Mouse (Mus musculus) kidney, adult 18-20 months (tissue): ENCODE measurements at regions not wholly inside any gene's neighbourhood (a gene's known extent, or its start where the extent isn't known, plus 50 kb on each side); places are given as distances from the start of the nearest gene placed in this dataset.

ENCODE experiments used
- DNase-seq: peaks from one replicate; pipeline ENCODE4 v3.0.0; 2021

- peak; percentile 69 for DNase-seq
Measured at GRCm38 (mm10) chr13:51975801-51976601, 129.5 kb downstream of the Gadd45g start.

GRCm38 (mm10) chr13:51976620-51977214 is 130.2 kb downstream of the Gadd45g start:
- no peak for DNase-seq

GRCm38 (mm10) chr13:51979301-51979977 is 133.0 kb downstream of the Gadd45g start:
- peak; percentile 89 for DNase-seq

- DNase-seq = no peak
Measured at GRCm38 (mm10) chr13:51980344-51980743, 133.9 kb downstream of the Gadd45g start.

- DNase-seq = no peak
Measured at GRCm38 (mm10) chr13:51983002-51983401, 136.5 kb downstream of the Gadd45g start.

- DNase-seq = no peak
Measured at GRCm38 (mm10) chr13:51983575-51983974, 137.1 kb downstream of the Gadd45g start.

- DNase-seq = no peak
Measured at GRCm38 (mm10) chr13:51991339-51991738, 144.9 kb downstream of the Gadd45g start.

- no peak for DNase-seq
Measured at GRCm38 (mm10) chr13:51992878-51993277, 146.4 kb downstream of the Gadd45g start.

- DNase-seq = no peak
Measured at GRCm38 (mm10) chr13:51996163-51996562, 149.7 kb downstream of the Gadd45g start.

- no peak for DNase-seq
Measured at GRCm38 (mm10) chr13:51998542-51998941, 152.1 kb downstream of the Gadd45g start.

- no peak for DNase-seq
Measured at GRCm38 (mm10) chr13:52001811-52002210, 155.3 kb downstream of the Gadd45g start.

- no peak for DNase-seq
Measured at GRCm38 (mm10) chr13:52003946-52004539, 157.6 kb downstream of the Gadd45g start.

GRCm38 (mm10) chr13:52007585-52008395 is 161.3 kb downstream of the Gadd45g start:
- DNase-seq = no peak

- DNase-seq = no peak
Measured at GRCm38 (mm10) chr13:52009231-52009630, 162.8 kb downstream of the Gadd45g start.

- no peak for DNase-seq
Measured at GRCm38 (mm10) chr13:52009766-52010165, 163.3 kb downstream of the Gadd45g start.

- no peak for DNase-seq
Measured at GRCm38 (mm10) chr13:52011001-52011400, 164.5 kb downstream of the Gadd45g start.

- DNase-seq = no peak
Measured at GRCm38 (mm10) chr13:52013182-52013581, 166.7 kb downstream of the Gadd45g start.

- no peak for DNase-seq
Measured at GRCm38 (mm10) chr13:52013757-52014156, 167.3 kb downstream of the Gadd45g start.

GRCm38 (mm10) chr13:52014566-52014965 is 168.1 kb downstream of the Gadd45g start:
- no peak for DNase-seq

- no peak for DNase-seq
Measured at GRCm38 (mm10) chr13:52015066-52015465, 168.6 kb downstream of the Gadd45g start.

- no peak for DNase-seq
Measured at GRCm38 (mm10) chr13:52015496-52015895, 169.0 kb downstream of the Gadd45g start.

- no peak for DNase-seq
Measured at GRCm38 (mm10) chr13:52017598-52018190, 171.2 kb downstream of the Gadd45g start.
